Mouse (Mus musculus): ENCODE results near the gene H2-Q10.

The H2-Q10 gene

GRCm38 (mm10) chr17:35515911-35516640 is 46.2 kb downstream of the H2-Q10 start:
- peak; percentile 73 for DNase-seq (ENCODE audit: low read depth)

- DNase-seq (ENCODE audit: low read depth) = peak; percentile 97
Measured at GRCm38 (mm10) chr17:35516652-35517500, 47.0 kb downstream of the H2-Q10 start, which contains the start of the genes Tcf19 and Cchcr1. Tcf19 (minus strand) TSS chr17:35516824. Cchcr1 (plus strand) TSS chr17:35517100.

- no peak for DNase-seq (ENCODE audit: low read depth)
Measured at GRCm38 (mm10) chr17:35517526-35517925, 47.6 kb downstream of the H2-Q10 start.
